ENCODE assay signal across 16 mouse cellular contexts in the genomic region with DNA sequence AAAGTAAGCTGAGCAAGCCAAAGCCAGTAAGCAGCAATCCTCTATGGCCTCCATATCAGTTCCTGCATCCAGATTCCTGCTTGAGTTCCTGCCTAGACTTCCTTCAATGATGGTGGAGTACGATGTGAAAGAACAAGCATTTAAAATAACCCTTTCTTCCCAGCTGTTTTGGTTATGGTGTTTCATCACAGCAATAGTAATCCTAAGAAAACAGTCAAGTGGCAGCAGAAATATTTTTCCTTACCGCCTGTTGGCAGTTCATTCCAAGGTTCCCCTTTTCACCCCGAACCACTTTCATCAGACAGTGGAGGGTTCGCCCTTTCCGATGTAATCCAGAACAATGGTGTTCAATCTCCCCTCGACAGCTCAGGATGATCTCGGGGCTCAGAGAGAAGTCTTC.
"Had no signal": no experiment of that assay in that cellular context is flagged by ENCODE, and none has a peak within 500 bp of the region (broad histone marks: within the 10 kb centered on the region; RNA-seq: fewer than 3 reads in every experiment).

No protein-coding gene starts in this region.

- DNase-seq: heart, postnatal 10 days; heart, postnatal 14 days; heart, postnatal 36 days; heart, postnatal 4 days; kidney, adult 11 months; kidney, adult 18-20 months; kidney, adult 2 months; kidney, adult 8-10 months; kidney, adult 9 months; kidney, postnatal 10 days; kidney, postnatal 14 days; kidney, postnatal 25 days; kidney, postnatal 36 days; kidney, postnatal 4 days; layer of hippocampus, adult 9-11 months; layer of hippocampus, postnatal 36 days had no signal
